Mouse (Mus musculus) forebrain, embryonic 10.5 days (tissue): ENCODE measurements around the gene Becn1. TPM values are rescaled to one million over a fixed set of nuclear protein-coding genes. Genes with fewer than 3 reads are reported as not detected.

Experiments used
- DNase-seq: peaks from one replicate; pipeline ENCODE4 v3.0.0-alpha.2; 2017; ENCODE audit warnings: low spot score; ENCODE audit errors: extremely low spot score
- H3K27ac ChIP-seq: fragments of 300-500 bp; sonication (generic); 2 replicates; pipeline ENCODE4 v1.5.1; 2016; ENCODE audit warnings: mild to moderate bottlenecking
- H3K27me3 ChIP-seq: fragments of 300-500 bp; sonication (generic); 2 replicates; pipeline ENCODE4 v1.6.1; 2016; ENCODE audit warnings: mild to moderate bottlenecking; ENCODE audit not compliant: poor library complexity, severe bottlenecking
- H3K36me3 ChIP-seq: fragments of 300-500 bp; sonication (generic); replicated peaks from 2 replicates; pipeline ENCODE4 v1.6.1; 2016; ENCODE audit warnings: mild to moderate bottlenecking, moderate library complexity
- H3K4me1 ChIP-seq: fragments of 300-500 bp; sonication (generic); 2 replicates; pipeline ENCODE4 v1.6.1; 2016
- H3K4me3 ChIP-seq: fragments of 300-500 bp; sonication (generic); 2 replicates; pipeline ENCODE4 v1.5.1; 2016; ENCODE audit warnings: mild to moderate bottlenecking, moderate library complexity
- H3K9me3 ChIP-seq: fragments of 300-500 bp; sonication (generic); 2 replicates; pipeline ENCODE4 v1.6.1; 2016; ENCODE audit warnings: mild to moderate bottlenecking, moderate library complexity
- WGBS: fragments of 180-500 bp; shearing (Covaris S2); methylation state at CpG from one replicate; pipeline ENCODE4 v1.1.7; 2016; 5-methylcytosine and 5-hydroxymethylcytosine counted together
- polyA plus RNA-seq: library from polyadenylated mRNA; unstranded; fragments of >200 nt; fragmentation: Nextera tagmentation; extraction: Ambion mirVana; gene quantifications from 2 replicates; pipeline ENCODE4 v1.2.1, GENCODE M21; 2016

The Becn1 gene
- polyA plus RNA-seq, 1 experiment from 2014 or later, result 144 TPM

GRCm38 (mm10) chr11:101277381-101278222 lies 24.5 kb downstream of the Becn1 start:
- H3K27ac ChIP-seq, result peak overlapping the region; percentile 89
- DNase-seq, result no peak

GRCm38 (mm10) chr11:101276319-101277070 lies 25.6 kb downstream of the Becn1 start:
- no peak for DNase-seq
- Histone ChIP-seq H3K27me3 (peaks cover 54% of the 10 kb centered on the region), H3K27ac (0 out of 2 replicates have a peak overlapping the region, but pooled peaks have one; percentile 35), H3K4me1 (peaks cover 36% of the 10 kb centered on the region), H3K9me3 (no peaks in the 10 kb centered on the region), H3K4me3 (peak overlapping the region; percentile 89), H3K36me3 (peaks cover 18% of the 10 kb centered on the region)
- 29% methylated on average over 27 of the region's 27 CpGs for WGBS

More at GRCm38 (mm10) chr11:101277381-101278222, 24.5 kb downstream of the Becn1 start:
- H3K36me3 ChIP-seq, result peaks cover 18% of the 10 kb centered on the region
- H3K27me3 ChIP-seq, result peaks cover 59% of the 10 kb centered on the region
- peaks cover 39% of the 10 kb centered on the region for H3K4me1 ChIP-seq
- H3K4me3 ChIP-seq, result peak overlapping the region; percentile 89
- H3K9me3 ChIP-seq, result no peaks in the 10 kb centered on the region
- WGBS, result 83% methylated on average over 12 of the region's 12 CpGs

GRCm38 (mm10) chr11:101275309-101275708 lies 26.8 kb downstream of the Becn1 start:
- DNase-seq, result no peak
- H3K27me3 ChIP-seq, result peaks cover 43% of the 10 kb centered on the region
- H3K27ac ChIP-seq, result peak overlapping the region; percentile 51; the same call in 1 of the 2 replicates
- peaks cover 18% of the 10 kb centered on the region for H3K36me3 ChIP-seq
- no peaks in the 10 kb centered on the region for H3K9me3 ChIP-seq
- 76% methylated on average over 4 of the region's 4 CpGs for WGBS
- H3K4me1 ChIP-seq, result peaks cover 36% of the 10 kb centered on the region
- no peak overlapping the region for H3K4me3 ChIP-seq

- Histone ChIP-seq H3K4me3 (no peak overlapping the region), H3K9me3 (no peaks in the 10 kb centered on the region), H3K27me3 (peaks cover 55% of the 10 kb centered on the region), H3K4me1 (peaks cover 28% of the 10 kb centered on the region), H3K27ac (no peak overlapping the region), H3K36me3 (peaks cover 16% of the 10 kb centered on the region)
- no peak for DNase-seq
- 92% methylated on average over 3 of the region's 3 CpGs for WGBS
Observed at GRCm38 (mm10) chr11:101272446-101272845, 29.6 kb downstream of the Becn1 start.

- Histone ChIP-seq H3K27me3 (peaks cover 57% of the 10 kb centered on the region), H3K27ac (no peak overlapping the region), H3K36me3 (no peaks in the 10 kb centered on the region), H3K4me3 (no peak overlapping the region), H3K4me1 (peaks cover 25% of the 10 kb centered on the region), H3K9me3 (no peaks in the 10 kb centered on the region)
- no peak for DNase-seq
- 45% methylated on average over 10 of the region's 10 CpGs for WGBS
Observed at GRCm38 (mm10) chr11:101269577-101270116, 32.4 kb downstream of the Becn1 start.

- peaks cover 95% of the 10 kb centered on the region for H3K27me3 ChIP-seq
- WGBS, result 16% methylated on average over 6 of the region's 6 CpGs
- H3K4me1 ChIP-seq, result peaks cover 60% of the 10 kb centered on the region
- H3K27ac ChIP-seq, result no peak overlapping the region
- DNase-seq, result no peak
- peak overlapping the region; percentile 42 for H3K4me3 ChIP-seq
- no peaks in the 10 kb centered on the region for H3K36me3 ChIP-seq
- H3K9me3 ChIP-seq, result no peaks in the 10 kb centered on the region
Observed at GRCm38 (mm10) chr11:101265906-101266305, 36.2 kb downstream of the Becn1 start.

- Histone ChIP-seq H3K4me1 (peaks cover 68% of the 10 kb centered on the region), H3K36me3 (no peaks in the 10 kb centered on the region), H3K27ac (0 out of 2 replicates have a peak overlapping the region, but pooled peaks have one; percentile 3), H3K9me3 (no peaks in the 10 kb centered on the region), H3K27me3 (peaks cover 92% of the 10 kb centered on the region), H3K4me3 (peak overlapping the region; percentile 42)
- DNase-seq, result no peak
- 2% methylated on average over 31 of the region's 31 CpGs for WGBS
Observed at GRCm38 (mm10) chr11:101264954-101265471, 37.1 kb downstream of the Becn1 start.

- 4% methylated on average over 3 of the region's 3 CpGs for WGBS
- Histone ChIP-seq H3K27me3 (peaks cover 82% of the 10 kb centered on the region), H3K9me3 (no peaks in the 10 kb centered on the region), H3K36me3 (peaks cover 4% of the 10 kb centered on the region; the same call in 1 of the 2 replicates), H3K27ac (no peak overlapping the region), H3K4me1 (peaks cover 70% of the 10 kb centered on the region), H3K4me3 (peak overlapping the region; percentile 67)
- no peak for DNase-seq
Observed at GRCm38 (mm10) chr11:101263989-101264280, 38.2 kb downstream of the Becn1 start.

GRCm38 (mm10) chr11:101263138-101263988 lies 38.7 kb downstream of the Becn1 start:
- H3K4me3 ChIP-seq, result peak overlapping the region; percentile 67
- H3K4me1 ChIP-seq, result peaks cover 70% of the 10 kb centered on the region
- DNase-seq, result no peak
- WGBS, result 2% methylated on average over 32 of the region's 32 CpGs
- H3K27me3 ChIP-seq, result peaks cover 76% of the 10 kb centered on the region
- no peaks in the 10 kb centered on the region for H3K9me3 ChIP-seq
- no peak overlapping the region for H3K27ac ChIP-seq
- peaks cover 10% of the 10 kb centered on the region; the same call in 1 of the 2 replicates for H3K36me3 ChIP-seq

- Histone ChIP-seq H3K27me3 (peaks cover 66% of the 10 kb centered on the region), H3K4me3 (peak overlapping the region; percentile 67), H3K36me3 (peaks cover 19% of the 10 kb centered on the region; the same call in 1 of the 2 replicates), H3K27ac (0 out of 2 replicates have a peak overlapping the region, but pooled peaks have one; percentile 35), H3K9me3 (no peaks in the 10 kb centered on the region), H3K4me1 (peaks cover 70% of the 10 kb centered on the region)
- DNase-seq, result no peak
- under 1% methylated on average over 24 of the region's 24 CpGs for WGBS
Observed at GRCm38 (mm10) chr11:101262272-101262967, 39.7 kb downstream of the Becn1 start.

GRCm38 (mm10) chr11:101260826-101261380 lies 41.2 kb downstream of the Becn1 start:
- WGBS, result under 1% methylated on average over 30 of the region's 30 CpGs
- Histone ChIP-seq H3K27ac (peak overlapping the region; percentile 84), H3K27me3 (peaks cover 51% of the 10 kb centered on the region), H3K4me3 (peak overlapping the region; percentile 67), H3K36me3 (peaks cover 31% of the 10 kb centered on the region), H3K9me3 (no peaks in the 10 kb centered on the region), H3K4me1 (peaks cover 67% of the 10 kb centered on the region)
- DNase-seq, result peak; percentile 47
